In genomic region chr12:107757996-107758791, GRCm38 (mm10) we compare ENCODE assay signal across 8 mouse cellular contexts.
DNase-seq lines count a peak whose midpoint lies in the region; ATAC-seq and TF ChIP-seq lines count a peak whose summit lies in the region.

No protein-coding gene starts in this region.

- WGBS in heart, embryonic 14.5 days = 18% methylated on average over 15 of the region's 16 CpGs
- WGBS in hindbrain, postnatal 0 days = 17% methylated on average over 15 of the region's 16 CpGs

- H3K9me3 ChIP-seq in heart, embryonic 14.5 days (ENCODE audit: control insufficient read depth, low read length) = no peaks in the 10 kb centered on the region
- no peaks in the 10 kb centered on the region for H3K9me3 ChIP-seq in hindbrain, postnatal 0 days (ENCODE audit: low read length)

- H3K36me3 ChIP-seq in heart, embryonic 14.5 days (ENCODE audit: control insufficient read depth, insufficient read depth, low read length) = no peaks in the 10 kb centered on the region
- H3K36me3 ChIP-seq in hindbrain, postnatal 0 days (ENCODE audit: insufficient read depth, low read length) = no peaks in the 10 kb centered on the region

- no peak for DNase-seq in heart, postnatal 4 days
- DNase-seq in embryo, embryonic 10.5 days (ENCODE audit: low spot score) = peak; percentile 58
- DNase-seq in hindbrain, postnatal 0 days (ENCODE audit: low spot score) = peak; percentile 41
- peak; percentile 81 for DNase-seq in retina, postnatal 1 day
- no peak for DNase-seq in cerebellum, postnatal 36 days
- no peak for DNase-seq in gastrocnemius, postnatal 36 days
- no peak for DNase-seq in left cerebral cortex, adult 9 months (ENCODE audit: low spot score in 2 of 2)

- H3K27me3 ChIP-seq in heart, embryonic 14.5 days (ENCODE audit: control insufficient read depth, insufficient read depth, low read length) = 0 out of 2 replicates have a peak, but pooled peaks cover 3% of the 10 kb centered on the region
- no peaks in the 10 kb centered on the region for H3K27me3 ChIP-seq in hindbrain, postnatal 0 days (ENCODE audit: insufficient read depth, low read length)

- intact Hi-C loops in gastrocnemius, postnatal 36 days (cut with DNase I) = no loop called here

- peak; percentile 18; the same call in 1 of the 2 replicates for ATAC-seq in heart, embryonic 14.5 days (ENCODE audit: insufficient number of reproducible peaks, insufficient read depth, low FRiP score, low read depth)
- ATAC-seq in hindbrain, postnatal 0 days = peak; percentile 58; the same call in 1 of the 2 replicates

- no peak overlapping the region for H3K9ac ChIP-seq in heart, embryonic 14.5 days (ENCODE audit: low read length)
- H3K9ac ChIP-seq in hindbrain, postnatal 0 days (replicated peaks; ENCODE audit: low read length) = no peak overlapping the region

- no peak overlapping the region for H3K4me2 ChIP-seq in heart, embryonic 14.5 days (ENCODE audit: low read length)
- H3K4me2 ChIP-seq in hindbrain, postnatal 0 days (ENCODE audit: low read depth, low read length) = no peak overlapping the region

- no peak overlapping the region for H3K27ac ChIP-seq in heart, embryonic 14.5 days (replicated peaks in 1 of 2; ENCODE audit: control insufficient read depth in 1 of 2, insufficient read depth in 1 of 2, low read depth in 2 of 2, low read length in 2 of 2)
- H3K27ac ChIP-seq in hindbrain, postnatal 0 days = no peak overlapping the region

- H3K4me3 ChIP-seq in heart, embryonic 14.5 days (ENCODE audit: control insufficient read depth in 1 of 2, insufficient read depth in 1 of 2, low read depth in 1 of 2, low read length in 2 of 2) = no peak overlapping the region
- no peak overlapping the region for H3K4me3 ChIP-seq in hindbrain, postnatal 0 days (ENCODE audit: low read length)

- TF ChIP-seq CTCF in hindbrain, postnatal 0 days (IDR thresholded peaks at IDR 0.05; ENCODE audit: low read depth) = peak; percentile 20; the same call in 1 of the 2 replicates

- H3K4me1 ChIP-seq in heart, embryonic 14.5 days (ENCODE audit: control insufficient read depth in 2 of 2, insufficient read depth in 2 of 2, low read length in 2 of 2) = peaks cover 7 to 14% of the 10 kb centered on the region in 2 experiments
- no peaks in the 10 kb centered on the region for H3K4me1 ChIP-seq in hindbrain, postnatal 0 days (ENCODE audit: insufficient read depth, low read length)

Comparison
In these comparisons a context has a peak if more than half of its experiments do, and no peak if none do; other contexts are left out.
1. DNase-seq: peak in embryo, embryonic 10.5 days (single experiment), hindbrain, postnatal 0 days (single experiment) and retina, postnatal 1 day (single experiment); none in heart, postnatal 4 days (single experiment), cerebellum, postnatal 36 days (0 of 2), gastrocnemius, postnatal 36 days (0 of 2) and left cerebral cortex, adult 9 months (0 of 2).